Mouse (Mus musculus) cerebellum, adult 18-20 months (tissue): ENCODE data around the gene Cdc27.
"Not testable (repeated sequence)": the region's sequence is repeated elsewhere in the genome, so short reads cannot be mapped to it uniquely, and the experiment has no call there.

Experiments
- DNase-seq, 2 experiments: peaks; one replicate each; pipeline ENCODE4 v3.0.0; 2021

Gene Cdc27

GRCm38 (mm10) chr11:104568326-104568725, 17.9 kb upstream of the Cdc27 start:
- no peak for DNase-seq

- no peak for DNase-seq
These were observed 17.3 kb upstream of the Cdc27 start for GRCm38 (mm10) chr11:104567736-104568135.

- DNase-seq: no peak
These were observed 16.4 kb upstream of the Cdc27 start for GRCm38 (mm10) chr11:104566796-104567195.

GRCm38 (mm10) chr11:104566097-104566496, 15.7 kb upstream of the Cdc27 start:
- DNase-seq: no peak

GRCm38 (mm10) chr11:104565172-104565571, 14.8 kb upstream of the Cdc27 start:
- no peak for DNase-seq

GRCm38 (mm10) chr11:104563496-104563895, 13.1 kb upstream of the Cdc27 start:
- no peak for DNase-seq

- no peak for DNase-seq
These were observed 10.6 kb upstream of the Cdc27 start for GRCm38 (mm10) chr11:104560971-104561370.

- no peak for DNase-seq
These were observed 8.4 kb upstream of the Cdc27 start for GRCm38 (mm10) chr11:104558651-104559403.

- no peak for DNase-seq
These were observed 7.6 kb upstream of the Cdc27 start for GRCm38 (mm10) chr11:104558065-104558464.

GRCm38 (mm10) chr11:104549438-104550405, 698 bp downstream of the Cdc27 start:
- DNase-seq: peak in 1 of 2 experiments; percentile 13

GRCm38 (mm10) chr11:104547502-104547901, 2.9 kb downstream of the Cdc27 start:
- DNase-seq: no peak

- DNase-seq: no peak
These were observed 5.9 kb downstream of the Cdc27 start for GRCm38 (mm10) chr11:104544507-104544906.

GRCm38 (mm10) chr11:104543337-104543736, 7.1 kb downstream of the Cdc27 start:
- DNase-seq: not testable (repeated sequence)

GRCm38 (mm10) chr11:104539811-104540210, 10.6 kb downstream of the Cdc27 start:
- DNase-seq: no peak

GRCm38 (mm10) chr11:104537945-104538555, 12.4 kb downstream of the Cdc27 start:
- DNase-seq: no peak

GRCm38 (mm10) chr11:104536843-104537242, 13.6 kb downstream of the Cdc27 start:
- DNase-seq: no peak

- DNase-seq: no peak
These were observed 24.5 kb downstream of the Cdc27 start for GRCm38 (mm10) chr11:104525935-104526334.

GRCm38 (mm10) chr11:104512436-104512835, 38.0 kb downstream of the Cdc27 start:
- DNase-seq: no peak

GRCm38 (mm10) chr11:104510606-104511005, 39.8 kb downstream of the Cdc27 start:
- DNase-seq: peak in 1 of 2 experiments; percentile 15

GRCm38 (mm10) chr11:104508455-104508854, 42.0 kb downstream of the Cdc27 start:
- DNase-seq: no peak

- DNase-seq: no peak
These were observed 62.1 kb downstream of the Cdc27 start for GRCm38 (mm10) chr11:104488292-104488691.

GRCm38 (mm10) chr11:104481971-104482370, 68.4 kb downstream of the Cdc27 start:
- DNase-seq: no peak

GRCm38 (mm10) chr11:104479505-104479904, 70.9 kb downstream of the Cdc27 start:
- no peak for DNase-seq
